Mouse (Mus musculus): ENCODE measurements at regions not wholly inside any gene's neighbourhood (a gene's known extent, or its start where the extent isn't known, plus 50 kb on each side); places are given as distances from the start of the nearest gene placed in this dataset.

DNA sequence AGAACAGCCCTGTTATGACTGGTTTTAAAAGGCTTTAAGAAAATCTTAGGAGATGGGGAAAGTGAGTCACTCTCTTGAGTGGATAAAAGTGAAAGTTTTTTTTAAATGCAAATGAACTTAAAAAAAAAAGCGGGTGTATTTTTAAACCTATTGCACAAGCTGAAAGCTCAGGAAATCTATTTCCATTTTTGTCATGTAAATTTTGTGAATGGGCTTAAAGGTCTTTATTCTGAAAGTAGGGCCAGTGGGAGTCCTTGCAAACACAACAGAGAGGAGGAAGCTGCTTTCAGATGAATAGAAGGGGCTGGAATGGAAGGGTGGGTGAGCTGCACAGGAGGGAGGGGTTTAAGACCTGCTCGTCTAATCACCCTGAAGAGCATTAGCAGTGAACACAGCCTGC is 62.9 kb downstream of the Fam84a start:
- ATAC-seq (ENCODE audit: low TSS enrichment): peak; percentile 91

DNA sequence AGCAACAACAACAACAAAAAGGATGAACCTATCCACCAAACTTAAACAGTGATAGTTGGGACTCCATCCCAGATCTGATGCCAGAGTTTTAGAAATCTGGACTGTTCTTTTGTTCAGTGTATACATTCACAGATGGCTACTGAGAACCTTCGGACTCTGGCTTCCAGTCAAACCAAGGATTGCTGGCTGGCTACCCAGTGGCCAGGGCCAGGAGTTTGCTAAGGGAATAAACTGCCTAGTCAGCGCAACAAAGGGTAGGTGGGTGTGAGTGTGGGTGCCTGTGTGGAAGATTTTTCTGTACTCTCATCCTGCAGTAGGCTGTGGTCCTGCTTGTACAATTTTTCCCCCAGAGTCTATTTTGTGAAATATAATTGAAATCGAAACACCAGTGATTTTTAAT is 69.1 kb downstream of the Fam84a start:
- peak; percentile 94 for ATAC-seq (ENCODE audit: low TSS enrichment)

DNA sequence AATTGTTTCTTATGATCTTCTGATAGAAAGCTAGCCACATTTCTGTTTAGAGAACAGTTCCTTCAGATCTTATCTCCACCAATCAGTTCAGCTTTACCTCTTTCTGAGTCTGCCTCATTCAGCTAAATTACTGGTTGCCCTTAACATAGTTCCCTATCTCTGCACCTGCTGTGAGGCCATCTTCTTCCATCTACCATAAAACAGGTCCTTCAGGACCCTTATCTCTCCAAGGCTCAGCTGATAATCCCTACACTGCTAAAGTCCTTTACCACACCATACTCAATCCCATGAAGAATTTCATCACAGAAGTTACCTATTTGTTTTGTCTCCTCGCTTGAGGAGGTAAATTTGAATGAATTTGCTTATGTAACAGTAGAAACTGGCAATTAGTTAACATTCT is 72.0 kb downstream of the Fam84a start:
- no peak for ATAC-seq (ENCODE audit: low TSS enrichment)

DNA sequence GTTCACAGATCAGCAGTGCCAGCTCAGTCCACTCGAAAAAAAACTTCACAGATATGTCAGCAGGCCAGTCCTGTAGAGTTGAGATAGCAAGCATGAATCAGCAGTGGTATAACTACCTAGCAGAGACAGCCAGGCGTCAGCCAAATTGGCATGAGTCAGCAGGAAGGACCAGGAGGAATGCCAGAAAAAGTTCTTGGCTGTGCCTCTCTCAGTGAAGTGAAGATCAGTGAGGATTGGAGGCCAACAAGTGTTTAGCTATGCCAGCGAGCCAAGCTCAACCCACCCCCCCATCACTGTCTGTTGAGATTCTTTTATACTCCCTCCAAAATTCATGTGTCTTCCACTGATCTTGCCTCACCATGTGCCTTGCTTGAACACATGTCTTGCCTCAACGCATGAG is 82.8 kb downstream of the Fam84a start:
- ATAC-seq (ENCODE audit: low TSS enrichment): peak; percentile 95

DNA sequence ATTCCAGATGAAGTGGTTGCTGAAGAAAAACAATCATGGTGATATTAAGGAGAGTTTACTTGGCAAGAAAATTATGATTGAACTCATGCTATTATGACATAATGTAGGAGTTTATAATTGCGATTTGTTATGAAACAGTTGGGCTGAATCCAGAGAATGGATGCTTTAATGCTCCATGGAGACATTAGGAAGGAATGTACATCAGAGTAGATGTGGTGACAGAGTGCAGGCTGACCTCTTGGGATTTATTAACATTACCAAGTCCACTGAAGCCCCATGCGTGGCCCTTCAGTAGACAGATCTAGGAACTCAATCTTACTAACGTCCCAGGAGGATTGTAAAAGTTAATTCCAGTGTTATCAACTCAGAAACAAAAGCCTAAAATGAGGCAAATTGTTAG is 86.5 kb downstream of the Fam84a start:
- ATAC-seq (ENCODE audit: low TSS enrichment): no peak

DNA sequence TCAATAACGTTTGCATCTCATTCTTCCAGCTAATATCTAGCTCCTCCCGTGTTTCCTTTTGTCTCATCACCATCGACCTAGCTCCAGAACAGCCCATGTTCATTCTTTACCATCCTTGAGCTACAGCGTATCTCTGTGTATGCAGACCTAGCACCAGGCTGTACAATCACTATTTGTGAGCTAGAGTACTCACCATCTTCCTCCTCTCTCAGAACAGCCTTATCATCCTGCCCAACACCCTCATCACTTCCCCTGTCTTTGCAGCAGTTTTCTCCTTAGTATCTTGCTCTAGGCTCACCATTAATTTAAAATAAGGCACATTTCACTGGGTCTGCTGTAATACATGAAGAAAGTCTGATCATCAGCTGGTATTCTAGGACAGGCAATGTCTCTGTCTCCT is 88.6 kb downstream of the Fam84a start:
- no peak for ATAC-seq (ENCODE audit: low TSS enrichment)

DNA sequence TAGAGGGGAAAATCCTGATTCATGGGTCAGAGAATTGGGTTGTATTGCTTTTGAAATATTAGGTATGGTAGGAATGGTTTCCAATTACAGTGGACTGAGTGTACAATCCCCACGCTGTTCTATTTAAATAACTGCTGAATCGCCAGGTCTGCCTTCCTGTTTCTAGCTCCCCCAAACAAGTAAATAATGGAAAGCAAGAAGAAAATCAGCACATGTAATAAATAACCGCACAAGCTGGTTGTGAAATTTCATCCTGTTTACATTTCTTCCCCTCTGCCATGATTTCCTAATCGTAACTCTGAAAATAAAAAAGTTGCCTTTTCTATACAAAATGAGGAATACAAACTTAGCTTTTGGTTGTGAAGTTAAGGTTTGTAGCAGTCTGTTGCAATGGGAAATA is 95.7 kb downstream of the Fam84a start:
- no peak for ATAC-seq (ENCODE audit: low TSS enrichment)

DNA sequence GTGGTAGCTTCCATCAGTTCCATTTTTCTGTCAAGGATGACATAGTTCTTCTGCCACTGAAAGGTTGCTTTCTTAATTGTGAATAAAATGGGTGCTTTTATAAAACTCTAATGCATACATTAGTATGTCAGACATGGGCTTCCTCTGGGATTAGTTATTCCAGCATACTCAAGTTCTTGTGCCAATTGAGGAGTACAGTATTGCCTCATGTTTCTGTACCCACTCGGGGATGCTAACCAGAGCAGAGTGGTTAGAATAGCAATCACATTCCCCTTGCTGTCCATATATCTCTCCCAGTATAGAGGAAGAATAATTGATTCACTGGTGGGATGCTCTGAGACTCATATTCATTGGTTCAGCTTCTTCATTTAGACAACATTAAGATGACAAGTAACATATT is 119.5 kb downstream of the Fam84a start:
- ATAC-seq (ENCODE audit: low TSS enrichment): no peak

DNA sequence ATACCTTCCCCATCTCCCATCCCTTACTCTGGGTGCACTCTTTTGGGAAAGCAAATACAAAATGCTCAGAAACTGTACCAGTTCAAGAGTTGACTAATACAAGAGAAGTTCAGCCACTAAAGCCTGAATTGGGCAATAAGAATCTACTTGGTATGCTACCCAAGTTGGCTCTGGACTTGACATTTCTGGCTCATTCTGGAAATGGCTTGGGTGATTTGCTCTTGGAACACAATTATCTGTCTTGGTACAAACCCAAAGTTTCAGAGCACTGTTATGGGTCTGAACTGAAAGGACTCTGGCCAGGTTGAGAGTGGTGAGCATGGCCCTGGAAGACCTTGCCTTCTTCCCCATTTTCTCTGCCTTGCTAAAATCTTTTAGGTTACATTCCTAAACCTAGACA is 136.6 kb downstream of the Fam84a start:
- ATAC-seq (ENCODE audit: low TSS enrichment): no peak

DNA sequence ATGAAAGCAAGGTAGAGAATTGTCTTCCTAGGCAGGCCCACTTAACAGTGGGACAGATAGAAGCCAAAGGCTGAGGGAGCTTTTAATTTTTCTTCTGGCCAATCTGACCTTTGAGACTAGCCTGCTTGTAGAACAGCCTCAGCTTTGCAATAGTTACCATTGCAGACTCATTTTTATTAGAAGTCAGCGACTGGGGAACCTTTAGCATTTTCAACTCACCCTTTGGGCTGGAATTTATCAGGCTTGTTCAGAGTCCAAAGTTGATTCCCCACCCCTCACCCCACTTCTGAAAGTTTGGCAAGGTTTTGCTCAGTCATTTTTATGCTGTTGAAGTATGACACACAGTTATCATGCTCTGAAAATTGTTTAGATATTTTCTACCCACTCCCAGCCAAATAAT is 145.9 kb downstream of the Fam84a start:
- ATAC-seq (ENCODE audit: low TSS enrichment): no peak

DNA sequence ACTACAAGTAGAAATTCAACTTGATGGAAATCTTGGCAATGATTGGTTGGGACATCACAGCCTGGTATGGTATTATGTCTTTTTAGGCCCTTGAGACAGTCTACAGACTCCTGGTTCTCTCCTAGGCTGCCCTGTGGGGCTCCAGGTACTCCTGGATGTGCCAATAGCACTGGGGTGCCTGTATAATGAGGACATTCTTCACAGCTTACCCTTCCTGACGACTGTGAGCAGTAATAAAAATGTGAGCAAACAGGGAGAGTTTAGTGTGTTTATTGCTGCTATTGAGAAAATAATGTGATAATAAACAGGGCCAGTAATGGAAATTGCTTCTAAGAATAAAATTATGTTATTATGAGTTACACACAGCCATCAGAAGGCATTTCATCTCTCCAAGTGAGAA is 150.2 kb downstream of the Fam84a start:
- ATAC-seq (ENCODE audit: low TSS enrichment): no peak

DNA sequence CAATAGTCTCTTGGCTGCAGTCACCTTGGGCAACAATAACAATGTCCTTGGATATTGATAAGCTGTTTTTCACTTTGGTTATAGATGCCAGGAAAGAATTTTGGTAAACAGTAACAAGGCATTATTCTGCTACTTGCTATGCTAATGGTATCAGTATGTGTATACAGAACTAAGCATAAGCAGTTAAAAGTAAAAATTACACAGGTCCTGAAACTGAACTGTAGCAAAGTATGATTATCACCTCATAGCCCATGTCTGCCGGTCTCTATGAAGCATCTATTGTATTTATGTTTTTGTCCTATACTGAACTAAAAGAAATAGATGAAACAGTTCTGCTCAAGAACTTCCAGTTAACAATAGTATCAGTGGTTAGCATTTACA is 167.5 kb downstream of the Fam84a start:
- no peak for ATAC-seq (ENCODE audit: low TSS enrichment)

DNA sequence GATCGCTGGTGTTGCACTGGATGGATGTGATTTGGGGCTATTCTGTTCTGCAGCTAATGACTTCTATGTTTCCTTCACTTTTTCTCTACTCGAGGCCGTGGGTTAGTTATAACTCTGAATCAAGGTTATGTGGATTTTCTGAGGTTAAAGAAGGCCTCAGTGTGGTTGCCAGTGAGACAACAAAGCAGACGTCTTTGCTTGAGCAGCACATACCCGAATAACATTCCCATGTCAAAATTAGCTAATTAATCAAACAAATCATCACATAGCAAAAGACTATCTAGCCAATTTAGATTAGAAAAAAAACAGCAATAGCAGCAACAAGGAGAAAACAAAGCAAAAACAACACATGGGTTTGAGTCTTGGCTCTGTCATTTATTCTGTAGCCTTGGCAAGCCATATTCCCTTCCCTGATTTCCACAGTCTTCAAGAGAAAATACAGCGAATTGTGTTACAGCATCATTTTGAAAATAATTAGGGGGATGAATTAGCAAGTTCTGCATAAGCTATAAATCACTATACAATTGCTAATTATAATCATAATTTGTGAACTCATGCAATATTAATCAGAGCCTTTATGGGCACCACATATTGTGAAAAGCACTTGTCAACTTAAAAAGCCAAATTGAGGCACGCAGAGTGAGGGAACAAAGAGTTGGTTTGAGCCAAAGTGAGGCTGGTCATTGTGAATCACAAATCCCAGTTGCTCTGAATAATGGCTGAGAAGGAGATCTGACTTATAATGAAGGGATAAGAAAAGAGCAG is 168.0 kb downstream of the Fam84a start:
- no peak for ATAC-seq (ENCODE audit: low TSS enrichment)

DNA sequence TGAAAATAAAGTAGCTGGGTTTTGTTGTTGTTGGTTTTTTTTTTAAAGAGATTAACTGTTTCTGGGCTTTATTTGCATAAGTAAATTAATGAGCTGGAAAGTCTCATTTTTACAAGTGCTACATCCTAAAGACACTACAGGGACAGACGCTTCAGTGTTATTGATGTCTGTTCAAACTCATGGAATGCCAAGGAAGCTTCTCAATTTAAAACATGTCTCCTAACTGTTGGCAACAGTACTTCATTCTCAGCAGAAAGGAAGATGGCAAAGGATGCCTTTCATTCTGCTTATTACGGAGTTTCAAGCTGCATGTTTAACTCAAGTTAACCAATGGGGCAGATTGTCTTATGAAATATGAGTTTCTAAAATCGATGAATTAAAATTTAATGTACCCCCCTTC is 187.3 kb downstream of the Fam84a start:
- ATAC-seq (ENCODE audit: low TSS enrichment): no peak

DNA sequence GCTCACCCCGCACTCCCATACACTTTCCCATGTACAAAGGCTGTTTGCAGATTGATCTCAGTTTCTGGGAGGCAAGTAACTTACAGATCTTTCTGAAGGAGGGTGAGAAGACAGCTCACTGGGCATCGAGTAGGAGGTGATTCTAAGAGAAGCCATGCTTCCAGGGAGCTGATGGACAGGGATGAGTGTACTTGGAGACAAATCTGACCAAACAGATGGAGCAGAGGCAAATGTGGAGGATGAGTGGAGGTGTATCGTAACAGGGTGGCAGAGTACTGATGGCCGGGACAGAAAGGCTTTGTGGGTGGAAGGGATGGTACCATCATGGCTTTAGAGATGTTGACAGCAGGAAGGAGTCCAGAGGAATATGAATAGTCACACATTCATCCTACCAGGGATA is 212.4 kb downstream of the Fam84a start:
- peak; percentile 99 for ATAC-seq (ENCODE audit: low TSS enrichment)

DNA sequence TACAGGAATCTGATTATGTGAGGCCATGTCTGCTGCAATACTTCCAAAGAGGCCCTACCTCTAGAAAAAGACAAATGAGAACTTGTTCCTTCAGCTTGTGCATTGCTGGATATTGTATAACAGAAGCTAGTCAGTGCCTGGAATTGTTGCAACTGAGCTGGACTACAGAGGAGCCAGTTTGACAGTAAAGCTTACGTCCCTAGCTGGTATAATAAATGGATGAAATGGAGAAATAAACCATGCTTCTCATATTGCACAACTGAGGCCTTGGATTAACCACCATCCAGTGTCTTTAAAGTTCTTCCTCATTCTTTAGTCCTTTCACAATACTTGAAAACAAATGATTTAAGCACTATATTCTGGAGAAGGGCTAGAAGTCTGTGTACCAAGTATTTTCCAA is 230.8 kb downstream of the Fam84a start:
- ATAC-seq (ENCODE audit: low TSS enrichment): no peak

DNA sequence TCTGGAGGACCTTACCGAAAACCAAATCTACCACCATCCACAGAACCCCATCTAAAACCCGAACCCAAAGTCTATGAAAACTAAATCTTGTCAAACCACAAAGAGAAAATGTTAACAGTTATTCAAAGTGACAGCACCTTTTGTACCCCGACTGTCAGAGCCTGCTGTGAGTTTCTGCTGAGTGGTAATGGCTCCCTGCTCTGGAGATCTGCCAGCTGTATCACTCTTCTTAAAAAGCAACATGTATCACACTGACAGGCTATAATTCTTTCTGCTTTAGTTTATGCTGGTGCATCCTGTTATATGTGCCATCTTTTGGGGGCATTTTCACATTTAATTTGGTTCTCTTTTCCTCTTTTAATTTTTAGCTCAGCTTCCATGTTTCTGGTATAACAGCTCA is 268.5 kb downstream of the Fam84a start:
- no peak for ATAC-seq (ENCODE audit: low TSS enrichment)

DNA sequence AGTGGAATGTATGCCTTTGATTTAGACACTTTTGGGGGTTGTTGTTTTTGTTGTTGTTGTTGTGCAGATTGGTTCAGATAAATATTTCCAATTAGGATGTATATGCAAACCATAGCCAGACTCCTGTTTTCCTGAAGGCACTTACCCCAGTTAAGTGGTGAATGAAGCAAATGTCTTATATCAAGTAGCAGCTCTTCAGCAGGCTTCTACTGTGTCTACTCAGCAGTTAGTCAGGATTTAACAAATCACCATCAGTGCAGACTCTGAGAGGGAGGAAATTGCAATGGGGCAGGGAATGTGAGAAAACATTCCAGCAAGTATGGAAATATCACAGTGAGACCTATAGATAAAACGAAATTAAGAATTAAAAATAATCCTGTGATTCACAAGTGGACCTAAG is 282.7 kb downstream of the Fam84a start:
- no peak for ATAC-seq (ENCODE audit: low TSS enrichment)

DNA sequence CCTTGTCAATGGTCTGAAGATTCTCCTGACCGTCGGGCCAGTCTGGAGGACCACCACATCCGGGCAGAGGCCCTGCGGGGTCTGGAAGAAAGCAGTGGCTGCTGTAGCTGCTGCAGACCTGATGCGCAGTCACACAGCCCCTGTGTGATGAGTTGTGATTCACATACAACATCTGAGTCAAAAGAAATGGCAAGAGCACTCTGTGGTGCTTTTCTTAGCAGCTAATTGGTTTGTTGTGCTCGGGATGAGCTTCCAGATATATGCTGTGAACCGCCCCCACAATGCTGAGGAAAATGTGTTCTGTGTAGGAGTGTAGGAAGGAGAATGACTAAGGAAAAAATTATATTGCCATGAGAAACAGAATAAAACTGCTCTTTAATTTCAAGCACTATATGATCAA is 290.6 kb downstream of the Fam84a start:
- peak; percentile 100 for ATAC-seq (ENCODE audit: low TSS enrichment)

DNA sequence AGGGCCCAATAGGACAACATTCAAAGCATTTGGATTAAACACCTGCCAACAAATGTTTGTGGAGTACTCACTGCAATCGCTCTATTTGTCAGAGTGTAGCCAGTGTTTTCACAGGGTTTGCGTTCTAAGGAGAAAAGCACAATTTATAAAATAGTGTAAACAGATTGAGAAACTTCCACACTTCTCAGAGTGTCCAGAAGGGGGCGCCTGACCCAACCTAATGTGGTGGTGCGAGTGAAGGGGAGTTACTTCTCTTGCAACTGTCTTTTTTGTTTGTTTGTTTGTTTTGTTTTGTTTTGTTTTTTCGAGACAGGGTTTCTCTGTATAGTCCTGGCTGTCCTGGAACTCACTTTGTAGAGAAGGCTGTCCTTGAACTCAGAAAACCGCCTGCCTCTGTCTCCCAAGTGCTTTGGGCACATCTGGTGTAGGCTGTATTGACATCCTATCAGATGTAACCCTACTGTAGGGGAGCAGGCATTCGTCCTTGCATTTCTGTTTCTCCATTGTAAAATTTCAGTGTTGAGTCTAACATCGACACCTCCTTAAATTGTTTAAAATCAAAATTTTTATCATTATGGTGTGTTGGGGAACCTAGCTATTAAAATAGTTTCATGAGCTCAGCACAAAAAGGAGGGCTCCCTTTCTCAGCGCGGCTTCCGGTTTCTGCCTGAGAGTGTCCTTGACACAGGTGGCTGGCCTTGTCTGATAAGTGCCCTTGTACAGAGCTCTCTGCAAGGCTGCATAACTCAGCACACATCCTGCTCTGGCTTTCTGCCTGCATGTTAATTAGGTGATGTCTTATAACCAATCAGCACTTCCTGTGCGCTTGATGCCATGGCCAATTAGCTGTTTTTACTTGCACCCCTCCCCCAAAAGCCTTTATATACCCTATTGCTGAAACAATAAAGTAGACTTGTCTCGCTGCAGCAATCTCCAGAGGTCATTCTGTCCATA is 307.0 kb downstream of the Fam84a start:
- peak; percentile 52; the same call in 1 of the 2 replicates for ATAC-seq (ENCODE audit: low TSS enrichment)

DNA sequence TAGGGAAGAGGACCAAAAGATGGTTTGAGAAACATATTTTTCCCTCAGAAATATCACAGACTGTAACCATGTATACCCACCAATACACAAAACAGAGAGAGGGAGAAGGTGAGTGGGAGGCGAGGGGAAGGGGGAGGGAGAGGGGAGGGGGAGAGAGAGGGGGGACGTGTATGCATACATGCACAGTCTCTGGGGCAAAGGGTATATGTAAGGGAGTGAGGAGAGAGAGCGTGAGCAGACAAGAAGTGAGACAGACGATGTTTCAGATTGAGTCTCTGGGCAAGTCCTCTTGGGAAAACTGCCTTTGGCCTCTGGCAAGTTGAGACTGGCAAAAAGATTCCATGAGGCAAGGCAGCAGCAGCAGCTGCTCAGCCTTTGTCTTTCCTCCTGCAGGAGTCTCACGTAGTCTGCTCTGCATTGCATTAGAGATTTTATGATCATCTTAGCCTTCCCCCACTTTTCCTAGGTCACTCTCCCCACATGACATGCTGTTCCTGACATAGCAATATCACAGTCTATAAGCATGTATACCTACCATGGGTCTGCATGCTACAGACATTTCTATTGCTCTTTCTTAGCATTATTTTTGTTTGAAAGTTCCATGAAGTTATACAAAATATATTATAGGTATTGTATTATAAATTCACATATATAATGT is 308.3 kb downstream of the Fam84a start:
- no peak for ATAC-seq (ENCODE audit: low TSS enrichment)

DNA sequence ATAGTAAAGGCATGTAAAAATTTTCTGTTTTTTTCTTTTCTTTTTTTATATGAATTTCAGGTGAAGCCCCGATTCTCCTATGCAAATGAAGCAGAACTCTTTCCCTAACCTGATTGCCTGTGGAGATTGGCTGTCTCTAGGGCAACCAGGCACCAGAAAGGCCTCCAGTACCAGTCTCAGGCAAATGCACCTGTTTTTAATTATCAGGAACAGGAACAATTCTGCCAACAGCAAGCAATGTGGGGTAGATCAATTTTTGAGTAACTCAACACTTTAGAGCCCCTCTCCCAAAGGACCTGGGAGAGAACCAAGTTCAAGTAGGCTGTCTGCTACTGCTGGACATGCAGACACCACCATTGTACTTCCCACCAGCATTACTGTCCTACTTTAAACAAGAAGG is 310.6 kb downstream of the Fam84a start:
- no peak for ATAC-seq (ENCODE audit: low TSS enrichment)

DNA sequence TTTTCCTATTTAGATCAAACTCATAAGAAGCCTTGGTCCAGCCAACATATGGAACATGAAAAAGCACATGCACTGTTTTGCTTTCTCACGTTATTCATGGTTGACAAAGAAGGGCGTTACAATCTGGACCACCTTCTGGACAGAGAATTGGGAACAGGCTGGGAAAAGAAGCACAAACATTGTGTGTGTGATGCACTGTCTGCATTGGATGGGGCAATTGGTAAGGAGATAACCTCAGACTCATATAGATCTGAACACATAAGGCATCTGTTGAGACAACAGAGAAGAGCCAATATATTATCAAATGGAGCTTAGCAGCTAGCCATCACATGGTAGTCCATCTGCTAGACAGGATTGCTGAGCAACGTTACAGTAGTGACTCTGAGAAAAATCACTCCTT is 317.1 kb downstream of the Fam84a start:
- peak; percentile 13; the same call in 1 of the 2 replicates for ATAC-seq (ENCODE audit: low TSS enrichment)
